Mouse (Mus musculus): Measurements from ENCODE around the gene Pla2g4a. TPM values are rescaled to one million over a fixed set of nuclear protein-coding genes. Genes with fewer than 3 reads are reported as not detected.

Gene Pla2g4a
- 45.6 and 52.2 TPM in 2 replicates for polyA plus RNA-seq (2015; fragmentation: Nextera tagmentation; extraction: Ambion mirVana)

GRCm38 (mm10) chr1:149960734-149961424, at the start of gene Pla2g4a:
Gene Pla2g4a, minus strand, starts transcription at chr1:149961290.
- no peaks in the 10 kb centered on the region for H3K9me3 ChIP-seq (replicated peaks; ENCODE audit: control insufficient read depth, low read length)
- ATAC-seq (ENCODE audit: insufficient read depth, low FRiP score): peak; percentile 89; the same call in 1 of the 2 replicates
- peaks cover 3% of the 10 kb centered on the region for H3K4me1 ChIP-seq (ENCODE audit: control insufficient read depth, insufficient read depth, low read length)
- no peaks in the 10 kb centered on the region for H3K27me3 ChIP-seq (ENCODE audit: control insufficient read depth, insufficient read depth, low read length)
- H3K9ac ChIP-seq (ENCODE audit: low read length): peak within 1 kb of the TSS; percentile 75
- 8% methylated on average over 15 of the region's 15 CpGs for WGBS
- H3K27ac ChIP-seq (ENCODE audit: low read length): peak within 1 kb of the TSS; percentile 94
- H3K4me3 ChIP-seq (replicated peaks; ENCODE audit: low read length): peak within 1 kb of the TSS; percentile 61
- H3K36me3 ChIP-seq (ENCODE audit: control insufficient read depth, insufficient read depth, low read length): no peaks in the 10 kb centered on the region
- H3K4me2 ChIP-seq (ENCODE audit: low read depth, low read length): peak within 1 kb of the TSS; percentile 50

GRCm38 (mm10) chr1:150010629-150010979, 49.5 kb upstream of the Pla2g4a start:
- no peaks in the 10 kb centered on the region for H3K9me3 ChIP-seq (replicated peaks; ENCODE audit: control insufficient read depth, low read length)
- no peaks in the 10 kb centered on the region for H3K36me3 ChIP-seq (ENCODE audit: control insufficient read depth, insufficient read depth, low read length)
- H3K4me3 ChIP-seq (replicated peaks; ENCODE audit: low read length): no peak overlapping the region
- no peak overlapping the region for H3K9ac ChIP-seq (ENCODE audit: low read length)
- no peak for ATAC-seq (ENCODE audit: insufficient read depth, low FRiP score)
- H3K27me3 ChIP-seq (ENCODE audit: control insufficient read depth, insufficient read depth, low read length): no peaks in the 10 kb centered on the region
- 62% methylated on average over 4 of the region's 4 CpGs for WGBS
- H3K27ac ChIP-seq (ENCODE audit: low read length): no peak overlapping the region
- H3K4me1 ChIP-seq (ENCODE audit: control insufficient read depth, insufficient read depth, low read length): no peaks in the 10 kb centered on the region
- no peak overlapping the region for H3K4me2 ChIP-seq (ENCODE audit: low read depth, low read length)

GRCm38 (mm10) chr1:150009968-150010628, 49.0 kb upstream of the Pla2g4a start:
- H3K4me1 ChIP-seq (ENCODE audit: control insufficient read depth, insufficient read depth, low read length): no peaks in the 10 kb centered on the region
- no peak overlapping the region for H3K27ac ChIP-seq (ENCODE audit: low read length)
- no peaks in the 10 kb centered on the region for H3K27me3 ChIP-seq (ENCODE audit: control insufficient read depth, insufficient read depth, low read length)
- no peak overlapping the region for H3K4me2 ChIP-seq (ENCODE audit: low read depth, low read length)
- no peaks in the 10 kb centered on the region for H3K36me3 ChIP-seq (ENCODE audit: control insufficient read depth, insufficient read depth, low read length)
- no peak for ATAC-seq (ENCODE audit: insufficient read depth, low FRiP score)
- 89% methylated on average over 18 of the region's 18 CpGs for WGBS
- H3K9me3 ChIP-seq (replicated peaks; ENCODE audit: control insufficient read depth, low read length): no peaks in the 10 kb centered on the region
- no peak overlapping the region for H3K4me3 ChIP-seq (replicated peaks; ENCODE audit: low read length)
- H3K9ac ChIP-seq (ENCODE audit: low read length): no peak overlapping the region

- H3K27ac ChIP-seq (ENCODE audit: low read length): no peak overlapping the region
- H3K4me1 ChIP-seq (ENCODE audit: control insufficient read depth, insufficient read depth, low read length): no peaks in the 10 kb centered on the region
- no peak overlapping the region for H3K4me2 ChIP-seq (ENCODE audit: low read depth, low read length)
- H3K4me3 ChIP-seq (replicated peaks; ENCODE audit: low read length): no peak overlapping the region
- H3K9ac ChIP-seq (ENCODE audit: low read length): no peak overlapping the region
- 89% methylated on average over 9 of the region's 9 CpGs for WGBS
- no peak for ATAC-seq (ENCODE audit: insufficient read depth, low FRiP score)
- no peaks in the 10 kb centered on the region for H3K9me3 ChIP-seq (replicated peaks; ENCODE audit: control insufficient read depth, low read length)
- no peaks in the 10 kb centered on the region for H3K36me3 ChIP-seq (ENCODE audit: control insufficient read depth, insufficient read depth, low read length)
- H3K27me3 ChIP-seq (ENCODE audit: control insufficient read depth, insufficient read depth, low read length): no peaks in the 10 kb centered on the region
Observed at GRCm38 (mm10) chr1:150009134-150009533, 48.0 kb upstream of the Pla2g4a start.

- no peak for ATAC-seq (ENCODE audit: insufficient read depth, low FRiP score)
- Histone ChIP-seq H3K4me2 (ENCODE audit: low read depth, low read length) (no peak overlapping the region), H3K27me3 (ENCODE audit: control insufficient read depth, insufficient read depth, low read length) (no peaks in the 10 kb centered on the region), H3K9me3 (replicated peaks; ENCODE audit: control insufficient read depth, low read length) (no peaks in the 10 kb centered on the region), H3K4me1 (ENCODE audit: control insufficient read depth, insufficient read depth, low read length) (no peaks in the 10 kb centered on the region), H3K36me3 (ENCODE audit: control insufficient read depth, insufficient read depth, low read length) (no peaks in the 10 kb centered on the region), H3K4me3 (replicated peaks; ENCODE audit: low read length) (no peak overlapping the region), H3K27ac (ENCODE audit: low read length) (no peak overlapping the region), H3K9ac (ENCODE audit: low read length) (no peak overlapping the region)
- WGBS: 42% methylated on average over 1 of the region's 1 CpGs
Observed at GRCm38 (mm10) chr1:149975626-149976025, 14.5 kb upstream of the Pla2g4a start.

- H3K27me3 ChIP-seq (ENCODE audit: control insufficient read depth, insufficient read depth, low read length): no peaks in the 10 kb centered on the region
- H3K27ac ChIP-seq (ENCODE audit: low read length): no peak overlapping the region
- H3K4me3 ChIP-seq (replicated peaks; ENCODE audit: low read length): no peak overlapping the region
- no peaks in the 10 kb centered on the region for H3K4me1 ChIP-seq (ENCODE audit: control insufficient read depth, insufficient read depth, low read length)
- no peaks in the 10 kb centered on the region for H3K36me3 ChIP-seq (ENCODE audit: control insufficient read depth, insufficient read depth, low read length)
- H3K9ac ChIP-seq (ENCODE audit: low read length): no peak overlapping the region
- ATAC-seq (ENCODE audit: insufficient read depth, low FRiP score): no peak
- 31% methylated on average over 1 of the region's 1 CpGs for WGBS
- H3K4me2 ChIP-seq (ENCODE audit: low read depth, low read length): no peak overlapping the region
- no peaks in the 10 kb centered on the region for H3K9me3 ChIP-seq (replicated peaks; ENCODE audit: control insufficient read depth, low read length)
Observed at GRCm38 (mm10) chr1:149965826-149966225, 4.7 kb upstream of the Pla2g4a start.

GRCm38 (mm10) chr1:149961425-149962303, 574 bp upstream of the Pla2g4a start:
- 46% methylated on average over 9 of the region's 9 CpGs for WGBS
- ATAC-seq (ENCODE audit: insufficient read depth, low FRiP score): peak; percentile 31; the same call in 1 of the 2 replicates
- Histone ChIP-seq H3K4me3 (replicated peaks; ENCODE audit: low read length) (peak overlapping the region; percentile 61), H3K27ac (ENCODE audit: low read length) (peak overlapping the region; percentile 94), H3K9ac (ENCODE audit: low read length) (no peak overlapping the region), H3K4me2 (ENCODE audit: low read depth, low read length) (peak overlapping the region; percentile 50), H3K4me1 (ENCODE audit: control insufficient read depth, insufficient read depth, low read length) (no peaks in the 10 kb centered on the region), H3K27me3 (ENCODE audit: control insufficient read depth, insufficient read depth, low read length) (no peaks in the 10 kb centered on the region), H3K9me3 (replicated peaks; ENCODE audit: control insufficient read depth, low read length) (no peaks in the 10 kb centered on the region), H3K36me3 (ENCODE audit: control insufficient read depth, insufficient read depth, low read length) (no peaks in the 10 kb centered on the region)

GRCm38 (mm10) chr1:149960251-149960650, 839 bp downstream of the Pla2g4a start:
- Histone ChIP-seq H3K9me3 (replicated peaks; ENCODE audit: control insufficient read depth, low read length) (no peaks in the 10 kb centered on the region), H3K4me3 (replicated peaks; ENCODE audit: low read length) (peak overlapping the region; percentile 61), H3K36me3 (ENCODE audit: control insufficient read depth, insufficient read depth, low read length) (no peaks in the 10 kb centered on the region), H3K27me3 (ENCODE audit: control insufficient read depth, insufficient read depth, low read length) (no peaks in the 10 kb centered on the region), H3K27ac (ENCODE audit: low read length) (peak overlapping the region; percentile 94; the same call in 1 of the 2 replicates), H3K4me1 (ENCODE audit: control insufficient read depth, insufficient read depth, low read length) (peaks cover 5% of the 10 kb centered on the region), H3K4me2 (ENCODE audit: low read depth, low read length) (peak overlapping the region; percentile 50), H3K9ac (ENCODE audit: low read length) (peak overlapping the region; percentile 75; the same call in 1 of the 2 replicates)
- ATAC-seq (ENCODE audit: insufficient read depth, low FRiP score): no peak
- WGBS: 93% methylated on average over 4 of the region's 4 CpGs

- H3K9ac ChIP-seq (ENCODE audit: low read length): no peak overlapping the region
- no peak overlapping the region for H3K4me2 ChIP-seq (ENCODE audit: low read depth, low read length)
- H3K4me3 ChIP-seq (replicated peaks; ENCODE audit: low read length): no peak overlapping the region
- ATAC-seq (ENCODE audit: insufficient read depth, low FRiP score): no peak
- 69% methylated on average over 1 of the region's 1 CpGs for WGBS
- no peak overlapping the region for H3K27ac ChIP-seq (ENCODE audit: low read length)
- H3K4me1 ChIP-seq (ENCODE audit: control insufficient read depth, insufficient read depth, low read length): peaks cover 5% of the 10 kb centered on the region
- H3K9me3 ChIP-seq (replicated peaks; ENCODE audit: control insufficient read depth, low read length): no peaks in the 10 kb centered on the region
- no peaks in the 10 kb centered on the region for H3K27me3 ChIP-seq (ENCODE audit: control insufficient read depth, insufficient read depth, low read length)
- H3K36me3 ChIP-seq (ENCODE audit: control insufficient read depth, insufficient read depth, low read length): no peaks in the 10 kb centered on the region
Observed at GRCm38 (mm10) chr1:149959069-149959468, 2.0 kb downstream of the Pla2g4a start.
